Mouse (Mus musculus): ENCODE measurements around the gene Enpep. TPM values are rescaled to one million over a fixed set of nuclear protein-coding genes. Genes with fewer than 3 reads are reported as not detected.

Gene Enpep
- polyA plus RNA-seq, 1 experiment = 0.10 TPM

- no peaks in the 10 kb centered on the region for H3K36me3 ChIP-seq (ENCODE audit: control insufficient read depth, insufficient read depth)
- no peak overlapping the region for H3K4me3 ChIP-seq
- H3K79me2 ChIP-seq (ENCODE audit: control insufficient read depth, insufficient read depth) = no peaks in the 10 kb centered on the region
- H3K27me3 ChIP-seq (ENCODE audit: control insufficient read depth, insufficient read depth, insufficient read length) = no peaks in the 10 kb centered on the region
- no peak overlapping the region for H3K4me2 ChIP-seq (ENCODE audit: low read depth)
- no peak overlapping the region for H3ac ChIP-seq (ENCODE audit: control insufficient read depth, insufficient read length)
- TF ChIP-seq SRF (IDR thresholded peaks at IDR 0.05; ENCODE audit: control insufficient read depth, insufficient read length, low read depth) (no peak), USF1 (IDR thresholded peaks at IDR 0.05; ENCODE audit: low read depth) (no peak), POLR2AphosphoS2 (IDR thresholded peaks at IDR 0.05; ENCODE audit: insufficient read length, low read depth) (no peak), POLR2A (IDR thresholded peaks at IDR 0.05; ENCODE audit: insufficient read length, low read depth) (no peak), MYOD1 (IDR thresholded peaks at IDR 0.05; ENCODE audit: control insufficient read depth in 1 of 3, insufficient read length in 2 of 3, low read depth in 2 of 3) (no peak), TCF12 (IDR thresholded peaks at IDR 0.05; ENCODE audit: insufficient read depth, poor library complexity, severe bottlenecking) (no peak), CEBPB (IDR thresholded peaks at IDR 0.05; ENCODE audit: insufficient read depth, poor library complexity, severe bottlenecking) (no peak), MYOG (IDR thresholded peaks at IDR 0.05; ENCODE audit: control insufficient read depth in 1 of 3, insufficient read depth in 1 of 3, insufficient read length in 2 of 3, low read depth in 2 of 3) (no peak), E2F4 (IDR thresholded peaks at IDR 0.05; ENCODE audit: insufficient read depth) (no peak), MAX (IDR thresholded peaks at IDR 0.05; ENCODE audit: low read depth) (no peak), TCF3 (IDR thresholded peaks at IDR 0.05; ENCODE audit: insufficient read length, low read depth) (no peak), REST (IDR thresholded peaks at IDR 0.05; ENCODE audit: insufficient read depth, insufficient read length) (no peak)
These were observed 33.4 kb upstream of the Enpep start for GRCm38 (mm10) chr3:129365919-129366318.

GRCm38 (mm10) chr3:129364818-129365390 is 32.4 kb upstream of the Enpep start:
- Histone ChIP-seq H3K36me3 (ENCODE audit: control insufficient read depth, insufficient read depth) (no peaks in the 10 kb centered on the region), H3ac (ENCODE audit: control insufficient read depth, insufficient read length) (no peak overlapping the region), H3K4me2 (ENCODE audit: low read depth) (no peak overlapping the region), H3K79me2 (ENCODE audit: control insufficient read depth, insufficient read depth) (no peaks in the 10 kb centered on the region), H3K27me3 (ENCODE audit: control insufficient read depth, insufficient read depth, insufficient read length) (no peaks in the 10 kb centered on the region), H3K4me3 (no peak overlapping the region)
- no peak for TF ChIP-seq REST (IDR thresholded peaks at IDR 0.05; ENCODE audit: insufficient read depth, insufficient read length)
- TF ChIP-seq CEBPB (IDR thresholded peaks at IDR 0.05; ENCODE audit: insufficient read depth, poor library complexity, severe bottlenecking) = no peak
- TF ChIP-seq TCF3 (IDR thresholded peaks at IDR 0.05; ENCODE audit: insufficient read length, low read depth) = no peak
- TF ChIP-seq POLR2A (IDR thresholded peaks at IDR 0.05; ENCODE audit: insufficient read length, low read depth) = no peak
- no peak for TF ChIP-seq MYOG (IDR thresholded peaks at IDR 0.05; ENCODE audit: control insufficient read depth in 1 of 3, insufficient read depth in 1 of 3, insufficient read length in 2 of 3, low read depth in 2 of 3)
- no peak for TF ChIP-seq MAX (IDR thresholded peaks at IDR 0.05; ENCODE audit: low read depth)
- TF ChIP-seq USF1 (IDR thresholded peaks at IDR 0.05; ENCODE audit: low read depth) = no peak
- TF ChIP-seq POLR2AphosphoS2 (IDR thresholded peaks at IDR 0.05; ENCODE audit: insufficient read length, low read depth) = no peak
- TF ChIP-seq E2F4 (IDR thresholded peaks at IDR 0.05; ENCODE audit: insufficient read depth) = no peak
- TF ChIP-seq MYOD1 (IDR thresholded peaks at IDR 0.05; ENCODE audit: control insufficient read depth in 1 of 3, insufficient read length in 2 of 3, low read depth in 2 of 3) = no peak
- TF ChIP-seq SRF (IDR thresholded peaks at IDR 0.05; ENCODE audit: control insufficient read depth, insufficient read length, low read depth) = no peak
- TF ChIP-seq TCF12 (IDR thresholded peaks at IDR 0.05; ENCODE audit: insufficient read depth, poor library complexity, severe bottlenecking) = no peak

DNA sequence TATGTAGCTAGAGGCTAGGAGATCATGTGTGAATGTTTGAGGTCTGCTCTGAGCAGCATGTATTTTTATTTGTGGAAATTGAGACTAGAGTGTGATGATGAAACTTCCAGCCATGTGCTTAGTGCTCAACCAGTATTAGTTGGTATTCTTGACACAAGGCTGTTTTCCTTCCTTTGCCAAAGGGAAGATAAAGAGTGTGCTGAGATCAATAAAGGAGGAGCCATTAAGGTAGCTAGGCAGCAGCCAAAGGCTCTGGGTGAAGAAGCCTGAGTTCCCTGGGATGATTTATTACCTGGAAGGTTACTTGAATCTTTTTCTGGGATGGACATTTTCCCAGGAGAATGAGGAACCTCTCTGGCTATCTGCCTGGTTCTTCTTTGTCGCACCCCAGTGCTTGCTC is 30.9 kb upstream of the Enpep start:
- Histone ChIP-seq H3K79me2 (ENCODE audit: control insufficient read depth, insufficient read depth) (no peaks in the 10 kb centered on the region), H3ac (ENCODE audit: control insufficient read depth, insufficient read length) (no peak overlapping the region), H3K4me3 (no peak overlapping the region), H3K4me2 (ENCODE audit: low read depth) (no peak overlapping the region), H3K36me3 (ENCODE audit: control insufficient read depth, insufficient read depth) (no peaks in the 10 kb centered on the region), H3K27me3 (ENCODE audit: control insufficient read depth, insufficient read depth, insufficient read length) (no peaks in the 10 kb centered on the region)
- no peak for TF ChIP-seq MYOD1 (IDR thresholded peaks at IDR 0.05; ENCODE audit: control insufficient read depth in 1 of 3, insufficient read length in 2 of 3, low read depth in 2 of 3)
- no peak for TF ChIP-seq SRF (IDR thresholded peaks at IDR 0.05; ENCODE audit: control insufficient read depth, insufficient read length, low read depth)
- no peak for TF ChIP-seq TCF3 (IDR thresholded peaks at IDR 0.05; ENCODE audit: insufficient read length, low read depth)
- no peak for TF ChIP-seq CEBPB (IDR thresholded peaks at IDR 0.05; ENCODE audit: insufficient read depth, poor library complexity, severe bottlenecking)
- no peak for TF ChIP-seq MAX (IDR thresholded peaks at IDR 0.05; ENCODE audit: low read depth)
- TF ChIP-seq POLR2A (IDR thresholded peaks at IDR 0.05; ENCODE audit: insufficient read length, low read depth) = no peak
- no peak for TF ChIP-seq POLR2AphosphoS2 (IDR thresholded peaks at IDR 0.05; ENCODE audit: insufficient read length, low read depth)
- no peak for TF ChIP-seq USF1 (IDR thresholded peaks at IDR 0.05; ENCODE audit: low read depth)
- TF ChIP-seq E2F4 (IDR thresholded peaks at IDR 0.05; ENCODE audit: insufficient read depth) = no peak
- TF ChIP-seq REST (IDR thresholded peaks at IDR 0.05; ENCODE audit: insufficient read depth, insufficient read length) = no peak
- TF ChIP-seq MYOG (IDR thresholded peaks at IDR 0.05; ENCODE audit: control insufficient read depth in 1 of 3, insufficient read depth in 1 of 3, insufficient read length in 2 of 3, low read depth in 2 of 3) = no peak
- TF ChIP-seq TCF12 (IDR thresholded peaks at IDR 0.05; ENCODE audit: insufficient read depth, poor library complexity, severe bottlenecking) = no peak

- no peak for TF ChIP-seq POLR2A (IDR thresholded peaks at IDR 0.05; ENCODE audit: insufficient read length, low read depth)
- TF ChIP-seq TCF12 (IDR thresholded peaks at IDR 0.05; ENCODE audit: insufficient read depth, poor library complexity, severe bottlenecking) = no peak
- TF ChIP-seq POLR2AphosphoS2 (IDR thresholded peaks at IDR 0.05; ENCODE audit: insufficient read length, low read depth) = no peak
- TF ChIP-seq CEBPB (IDR thresholded peaks at IDR 0.05; ENCODE audit: insufficient read depth, poor library complexity, severe bottlenecking) = no peak
- no peak for TF ChIP-seq USF1 (IDR thresholded peaks at IDR 0.05; ENCODE audit: low read depth)
- TF ChIP-seq MAX (IDR thresholded peaks at IDR 0.05; ENCODE audit: low read depth) = no peak
- TF ChIP-seq MYOD1 (IDR thresholded peaks at IDR 0.05; ENCODE audit: control insufficient read depth in 1 of 3, insufficient read length in 2 of 3, low read depth in 2 of 3) = no peak
- no peak for TF ChIP-seq TCF3 (IDR thresholded peaks at IDR 0.05; ENCODE audit: insufficient read length, low read depth)
- TF ChIP-seq E2F4 (IDR thresholded peaks at IDR 0.05; ENCODE audit: insufficient read depth) = no peak
- no peak overlapping the region for H3ac ChIP-seq (ENCODE audit: control insufficient read depth, insufficient read length)
- no peaks in the 10 kb centered on the region for H3K36me3 ChIP-seq (ENCODE audit: control insufficient read depth, insufficient read depth)
These were observed 25.6 kb upstream of the Enpep start for GRCm38 (mm10) chr3:129358115-129358514.

More at GRCm38 (mm10) chr3:129358115-129358514, 25.6 kb upstream of the Enpep start:
- no peak overlapping the region for H3K4me2 ChIP-seq (ENCODE audit: low read depth)
- no peaks in the 10 kb centered on the region for H3K79me2 ChIP-seq (ENCODE audit: control insufficient read depth, insufficient read depth)
- H3K27me3 ChIP-seq (ENCODE audit: control insufficient read depth, insufficient read depth, insufficient read length) = no peaks in the 10 kb centered on the region
- no peak overlapping the region for H3K4me3 ChIP-seq

Data from myocyte (in vitro differentiated cells).